Mouse (Mus musculus) left cerebral cortex, adult 18-20 months (tissue): ENCODE results near the gene Ntan1. TPM values are rescaled to one million over a fixed set of nuclear protein-coding genes. Genes with fewer than 3 reads are reported as not detected.
"Not testable (repeated sequence)": the region's sequence is repeated elsewhere in the genome, so short reads cannot be mapped to it uniquely, and the experiment has no call there.

ENCODE experiments used
- DNase-seq, 2 experiments: peaks; one replicate each; pipeline ENCODE4 v3.0.0; 2021 to 2022; ENCODE audit warnings: low spot score in 2 of 2, mixed read lengths in 1 of 2
- long read RNA-seq, 2 experiments: library from polyadenylated mRNA; stranded (forward); transcript quantifications; one replicate each; pipeline ENCODE4 v2.0.0; 2021
- total RNA-seq, 2 experiments: library from RNA; stranded (reverse); gene quantifications; 2 replicates each; pipeline ENCODE4 v1.2.3; 2021

Ntan1 gene
- 100 to 1,000 TPM in 1 of 2 experiments, 10 to 100 TPM in 1; 96.8 to 109 TPM for total RNA-seq
- long read RNA-seq, experiment 1, transcript Ntan1-205 (9 exons, 1,014 nt), result major isoform, 22 of 113 reads
- long read RNA-seq, experiment 1, transcript Ntan1-201 (10 exons, 1,175 nt), result minor isoform, 9 of 113 reads
- long read RNA-seq, experiment 1, partial matches to known transcripts, result 6 of 113 reads
- long read RNA-seq, experiment 1, other reads (novel, unspliced or antisense), result 73 of 113 reads
- long read RNA-seq, experiment 2, transcript Ntan1-205 (9 exons, 1,014 nt), result major isoform, 36 of 117 reads
- long read RNA-seq, experiment 2, transcript Ntan1-201 (10 exons, 1,175 nt), result minor isoform, 7 of 117 reads
- long read RNA-seq, experiment 2, partial matches to known transcripts, result 0 of 117 reads
- long read RNA-seq, experiment 2, other reads (novel, unspliced or antisense), result 70 of 117 reads

DNA sequence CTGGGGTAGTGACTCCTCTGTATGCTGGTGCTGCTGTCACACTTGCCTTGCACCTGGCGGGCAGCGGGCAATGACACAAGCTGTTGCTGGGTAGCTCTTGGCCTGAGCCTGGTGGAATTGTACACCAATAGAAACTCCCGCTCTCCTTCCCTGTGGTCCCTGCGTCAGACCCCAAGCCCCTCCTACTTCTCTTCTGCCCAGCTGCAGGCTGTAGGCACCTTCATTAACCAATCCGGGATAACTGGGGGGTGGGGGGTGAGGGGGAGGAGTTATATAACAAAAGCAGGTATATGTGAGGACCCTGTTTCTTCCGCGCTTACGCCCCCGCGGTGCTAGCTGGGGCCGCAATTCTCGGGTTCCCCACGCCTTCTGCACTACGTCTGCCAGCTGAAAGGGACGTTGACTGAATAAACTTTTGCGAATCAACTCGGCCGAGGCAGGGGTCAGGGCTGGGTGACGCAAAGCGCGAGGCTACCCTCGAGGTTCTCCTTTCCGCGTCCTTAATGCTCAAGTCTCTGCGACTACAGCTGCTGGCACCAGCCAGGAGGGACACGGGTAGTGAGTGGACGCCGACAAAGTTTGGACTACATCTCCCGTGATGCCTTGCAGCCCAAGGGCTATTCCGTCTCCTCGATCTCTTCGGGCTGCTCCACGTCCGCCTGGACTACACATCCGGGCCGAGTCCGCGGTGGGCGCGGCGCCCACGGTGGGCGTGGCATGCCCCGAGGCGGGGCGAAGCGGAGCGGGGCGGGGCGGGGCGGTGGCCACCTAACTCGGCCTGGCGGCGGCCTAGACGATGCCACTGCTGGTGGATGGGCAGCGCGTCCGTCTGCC lies at the start of gene Ntan1:
TSS of gene Ntan1 (plus strand) at position 286 of the 834 bp plus-strand sequence.
- peak; percentile 95 to 96 for DNase-seq

DNA sequence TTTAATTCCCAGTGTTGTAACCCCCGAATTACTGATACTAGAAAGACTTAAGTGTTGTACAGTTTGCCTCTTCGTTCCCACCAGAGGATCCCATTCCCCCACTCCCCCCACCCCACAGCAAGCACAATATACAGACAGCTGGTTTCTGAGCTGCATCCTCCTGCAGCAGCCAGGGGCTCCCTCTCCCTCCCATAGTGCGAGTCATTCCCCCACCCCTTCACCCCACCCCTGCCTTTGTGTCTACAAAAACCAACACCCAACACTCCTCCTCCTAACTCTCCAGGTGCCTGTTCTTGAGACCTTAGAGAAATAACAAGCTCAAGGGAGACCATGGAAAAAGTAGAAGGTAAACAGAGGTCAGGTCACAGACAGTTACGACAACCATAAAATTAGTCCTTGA lies 47.0 kb upstream of the Ntan1 start:
- not testable (repeated sequence) for DNase-seq

DNA sequence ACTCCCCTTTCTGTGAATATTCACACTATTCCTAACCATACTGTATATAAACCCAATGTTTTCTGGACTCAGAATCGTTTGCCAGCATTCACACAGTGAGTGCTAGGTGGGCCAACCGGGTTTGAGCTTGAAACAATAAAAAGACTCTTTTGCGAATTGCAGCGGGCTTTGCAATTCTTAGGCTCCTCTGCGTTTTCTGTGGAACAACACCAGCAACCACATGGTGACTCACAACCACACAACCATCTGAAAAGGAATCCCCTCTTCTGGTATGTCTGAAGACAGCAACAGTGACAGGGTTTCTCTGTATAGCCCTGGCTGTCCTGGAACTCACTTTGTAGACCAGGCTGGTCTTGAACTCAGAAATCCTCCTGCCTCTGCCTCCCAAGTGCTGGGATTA lies 46.6 kb upstream of the Ntan1 start:
- not testable (repeated sequence) for DNase-seq

DNA sequence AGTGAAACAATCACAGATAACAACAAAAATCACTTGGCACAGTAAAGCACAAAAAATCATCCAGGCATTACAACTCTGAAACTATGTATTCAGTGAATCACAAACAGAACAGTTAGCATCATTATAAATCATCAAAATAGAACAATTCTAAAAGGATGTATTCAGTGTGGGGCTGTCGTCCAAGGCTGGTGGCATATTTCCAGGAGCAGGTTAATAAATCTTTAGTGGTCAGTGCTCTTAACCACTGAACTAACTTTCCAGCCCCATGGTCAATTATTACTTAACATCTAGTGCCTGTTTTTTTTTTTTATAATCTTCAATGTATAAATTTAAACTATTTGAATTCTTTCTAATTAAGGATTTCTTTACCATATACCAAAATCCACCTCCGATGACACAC lies 44.6 kb upstream of the Ntan1 start:
- not testable (repeated sequence) for DNase-seq

DNA sequence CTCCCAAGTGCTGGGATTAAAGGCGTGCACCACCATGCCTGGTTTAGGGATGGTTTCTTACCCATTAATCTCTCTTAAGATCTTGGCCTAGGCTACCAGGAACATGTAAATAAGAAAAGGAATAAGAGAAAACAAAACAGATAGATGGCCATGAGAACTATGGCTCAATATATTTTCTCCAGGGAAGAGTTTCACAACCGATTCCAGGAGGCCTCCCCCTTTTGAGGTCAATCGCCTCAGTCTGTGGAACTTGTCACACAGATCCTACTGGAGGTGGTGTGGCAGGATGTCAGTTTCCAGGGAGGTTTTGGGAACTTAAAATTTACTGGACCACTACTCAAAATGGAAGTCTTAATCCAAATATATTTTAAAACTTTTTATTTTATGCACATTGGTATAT lies 44.0 kb upstream of the Ntan1 start:
- not testable (repeated sequence) for DNase-seq

DNA sequence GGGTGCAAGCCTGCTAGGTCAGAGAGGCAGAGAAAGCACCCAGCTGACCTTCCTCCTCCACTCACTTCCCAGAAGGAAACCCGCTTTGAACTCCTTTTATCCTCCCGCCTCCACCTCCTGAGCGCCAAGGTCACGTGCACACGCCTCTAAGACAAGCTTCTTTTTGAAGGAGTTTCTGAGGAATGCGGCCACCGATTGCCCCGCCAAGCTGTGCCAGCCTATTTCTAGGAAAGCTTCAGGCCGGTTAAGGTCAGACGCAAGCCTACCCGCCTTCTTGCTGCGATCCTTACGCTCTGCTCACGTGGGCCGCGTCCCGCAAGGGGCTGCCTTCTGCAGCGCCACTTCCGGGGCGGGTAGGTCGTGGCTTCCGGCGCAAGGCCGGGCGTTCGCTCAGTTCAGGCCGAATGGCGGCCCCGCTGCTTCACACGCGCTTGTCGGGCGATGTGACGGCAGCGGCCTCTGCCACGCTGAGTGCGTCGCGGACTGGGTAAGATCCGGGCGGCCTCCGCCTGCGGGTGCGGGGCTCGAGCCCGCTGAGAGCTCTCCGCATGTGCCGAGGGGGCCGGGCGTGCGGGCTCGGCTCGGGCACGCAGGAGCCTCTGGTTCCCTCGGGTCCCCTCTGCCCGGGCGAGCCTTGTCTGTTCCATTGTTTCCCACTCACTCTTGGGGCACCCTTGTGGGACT lies 38.1 kb upstream of the Ntan1 start, which contains the start of gene Rrn3:
TSS of gene Rrn3 (plus strand) at position 356 of the 684 bp plus-strand sequence.
- DNase-seq, result peak; percentile 88 to 94

DNA sequence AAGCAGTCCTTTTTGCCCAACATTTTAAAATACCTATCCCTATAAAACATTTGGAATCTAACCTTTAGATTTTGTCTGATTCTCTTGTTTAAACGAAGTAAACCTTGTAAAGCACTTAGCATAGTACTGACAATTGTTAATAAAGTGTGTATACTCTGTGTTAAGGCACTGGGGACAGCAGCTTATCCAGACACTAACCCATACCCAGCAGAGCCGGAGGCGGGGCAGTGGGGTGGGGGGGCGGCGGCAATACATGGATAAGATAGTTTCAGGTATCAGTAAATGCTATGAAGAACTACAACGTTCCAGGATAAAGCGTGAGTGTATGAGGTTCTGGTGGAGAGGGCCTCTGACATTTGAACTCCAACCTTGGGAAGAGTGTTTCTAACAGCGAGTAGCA lies 37.4 kb upstream of the Ntan1 start:
- DNase-seq, result no peak

DNA sequence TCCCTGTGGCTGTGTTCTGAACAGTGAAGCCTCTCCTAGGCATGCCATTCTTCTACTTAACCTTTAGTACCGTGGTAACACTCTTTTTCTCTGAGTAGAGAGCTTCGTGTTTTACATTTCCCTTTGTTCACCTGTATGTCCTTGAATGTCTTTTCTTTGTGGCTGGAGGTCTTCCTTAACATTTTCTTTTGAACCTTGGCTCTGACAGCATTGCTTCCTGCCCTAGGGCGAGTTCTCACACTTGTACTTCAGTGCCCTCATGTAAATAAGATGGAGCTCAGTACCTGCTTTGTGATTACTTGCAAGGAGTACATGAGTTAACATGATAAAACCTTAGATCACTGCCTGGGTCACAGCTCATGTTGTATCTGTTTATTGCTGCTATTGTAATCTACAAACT lies 32.7 kb upstream of the Ntan1 start:
- no peak for DNase-seq

DNA sequence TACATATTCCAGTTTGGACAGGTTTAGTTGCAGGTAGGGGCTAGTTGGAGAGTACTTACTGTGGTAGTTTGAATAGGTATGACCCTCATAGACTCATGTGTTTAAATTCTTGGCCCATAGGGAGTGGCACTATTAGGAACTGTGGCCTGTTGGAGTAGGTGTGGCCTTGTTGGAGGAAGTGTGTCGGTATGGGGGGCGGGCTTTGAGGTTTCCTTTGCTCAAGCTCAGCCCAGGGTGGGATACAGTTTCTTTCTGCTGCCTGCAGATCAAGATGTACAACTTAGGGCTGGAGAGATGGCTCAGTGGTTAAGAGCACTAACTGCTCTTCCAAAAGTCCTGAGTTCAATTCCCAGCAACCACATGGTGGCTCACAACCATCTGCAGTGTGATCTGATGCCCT lies 25.2 kb upstream of the Ntan1 start:
- not testable (repeated sequence) for DNase-seq

DNA sequence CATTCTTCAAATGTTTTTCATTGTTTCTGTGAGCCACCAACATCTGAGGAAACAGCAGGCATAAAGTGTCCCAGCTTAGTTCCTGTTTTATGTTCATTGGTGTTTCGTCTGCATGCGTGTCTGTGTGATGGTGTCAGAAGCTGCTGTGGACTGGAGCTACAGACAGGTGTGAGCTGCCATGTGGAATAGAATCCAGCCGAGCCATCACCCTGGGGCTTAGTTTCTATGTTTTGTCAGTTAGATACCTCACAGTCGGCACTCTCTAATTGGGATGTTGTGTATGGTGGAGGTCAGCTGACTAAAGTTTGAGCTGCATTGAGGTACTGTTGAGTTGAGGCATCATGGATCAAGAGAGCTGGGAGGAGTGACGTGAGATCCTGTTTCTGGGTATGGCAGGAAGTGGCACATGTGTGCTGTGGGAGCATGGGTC lies 21.9 kb upstream of the Ntan1 start:
- DNase-seq, result no peak

DNA sequence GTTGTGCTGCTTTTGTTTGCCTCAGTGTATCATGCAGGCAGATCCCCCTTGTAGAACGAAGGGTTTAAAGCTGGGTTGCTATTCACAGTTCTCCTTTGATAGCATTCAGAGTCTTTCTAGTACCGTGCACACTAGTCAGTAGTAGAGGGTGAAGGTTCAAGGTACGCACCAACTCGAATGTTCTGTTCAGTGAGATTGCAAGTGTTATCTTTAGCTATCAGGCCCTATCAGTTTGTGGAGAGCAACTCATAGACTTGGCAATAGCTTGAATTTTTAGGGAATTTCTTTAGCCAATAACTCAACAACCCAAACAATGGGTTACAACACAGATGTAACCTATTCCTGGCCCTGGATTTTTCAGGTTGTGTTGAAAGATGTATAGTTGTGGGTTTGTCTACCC lies 17.4 kb upstream of the Ntan1 start:
- no peak for DNase-seq

DNA sequence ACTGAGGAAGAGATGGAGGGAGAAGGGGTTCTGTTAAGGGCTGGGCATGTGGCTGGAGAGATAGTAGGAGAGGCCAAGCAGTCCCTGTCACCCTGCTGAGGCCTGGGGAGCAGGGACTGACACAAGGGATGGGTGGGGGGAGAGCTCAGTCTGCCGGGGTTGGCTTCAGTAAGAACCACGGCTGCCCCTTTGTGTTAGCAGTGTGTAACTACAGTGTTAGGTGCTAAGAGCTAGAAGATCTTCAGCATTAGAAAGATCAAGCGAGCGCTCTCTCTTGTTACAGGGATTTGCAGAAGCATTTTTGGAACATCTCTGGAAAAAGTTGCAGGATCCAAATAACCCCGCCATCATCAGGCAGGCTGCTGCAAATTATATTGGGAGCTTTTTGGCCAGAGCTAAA lies 14.0 kb upstream of the Ntan1 start:
- DNase-seq, result peak in 1 of 2 experiments; percentile 29

DNA sequence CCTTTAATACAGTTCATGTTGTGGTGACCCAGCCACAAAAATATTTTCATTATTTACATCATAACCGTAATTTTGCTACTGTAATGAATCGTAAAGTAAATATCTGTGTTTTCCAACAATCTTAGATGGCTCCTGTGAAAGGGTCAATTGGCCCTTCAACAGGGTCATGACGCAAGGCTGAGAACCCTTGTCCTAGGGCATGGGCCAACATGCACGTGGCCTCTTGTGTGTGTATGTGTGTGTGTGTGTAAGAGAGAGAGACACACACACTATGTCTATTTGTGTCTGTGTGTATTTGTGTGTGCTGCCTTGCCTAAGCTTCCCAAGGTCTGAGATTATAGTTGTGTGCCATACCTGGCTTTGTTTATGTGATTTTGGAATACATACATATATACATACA lies 11.0 kb upstream of the Ntan1 start:
- DNase-seq, result no peak

DNA sequence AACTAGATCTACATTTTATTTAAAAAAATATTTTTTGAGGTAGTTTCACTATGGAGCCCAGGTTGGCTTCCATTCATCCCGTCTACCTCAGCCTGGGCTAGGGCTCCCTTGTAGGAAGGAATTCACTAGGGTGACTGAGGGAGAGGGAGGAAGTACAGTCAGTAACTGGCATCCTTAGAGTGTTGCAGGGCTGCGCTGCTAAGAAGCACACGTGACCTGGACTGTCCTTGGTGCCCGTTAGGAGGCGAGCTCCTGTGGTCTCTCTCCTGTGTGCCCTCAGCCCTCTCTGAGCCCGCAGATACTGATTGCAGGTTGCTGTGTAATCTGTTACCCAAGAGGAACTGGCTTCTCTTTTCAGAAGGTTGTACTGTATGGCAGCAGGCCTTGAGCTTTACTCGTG lies 10.2 kb upstream of the Ntan1 start:
- DNase-seq, result no peak

DNA sequence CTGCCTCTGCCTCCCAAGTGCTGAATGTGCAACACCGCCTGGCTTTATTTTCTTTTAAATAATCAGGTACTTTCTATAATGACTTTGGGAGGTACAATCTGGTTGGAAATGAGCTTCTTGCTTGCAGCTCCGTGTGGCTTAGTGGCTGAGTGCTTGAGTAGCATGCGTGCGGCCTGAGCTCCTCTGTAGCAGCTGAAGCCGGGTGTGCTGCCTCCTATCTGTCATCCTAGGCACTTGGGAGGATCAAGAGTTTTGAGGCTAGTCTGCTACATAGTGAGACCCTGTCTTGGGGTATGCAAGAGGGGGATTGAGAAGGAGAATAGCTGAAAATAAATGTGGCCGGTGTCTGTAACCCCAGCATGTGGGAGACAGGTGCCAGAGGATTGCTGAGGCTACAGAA lies 6.5 kb upstream of the Ntan1 start:
- no peak for DNase-seq

DNA sequence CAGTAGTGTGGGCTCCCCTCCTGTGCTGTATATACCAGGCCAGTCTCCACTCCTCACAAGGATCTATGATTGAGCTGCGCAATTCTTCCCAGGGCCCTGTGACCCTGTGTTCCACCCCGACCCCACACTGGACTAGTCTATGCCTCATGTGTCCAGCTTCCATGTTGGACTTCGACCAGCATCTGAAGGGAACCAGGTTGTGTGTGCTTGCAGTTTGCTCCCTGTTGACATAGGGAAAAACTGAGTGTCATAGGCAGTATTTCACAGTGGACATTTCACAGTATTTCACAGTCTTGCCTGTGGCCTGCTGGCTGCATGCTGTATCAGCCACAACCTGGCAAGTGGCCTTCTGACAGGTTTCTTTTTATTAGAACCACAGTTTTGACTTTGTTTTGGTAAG lies 5.4 kb upstream of the Ntan1 start:
- DNase-seq, result no peak

DNA sequence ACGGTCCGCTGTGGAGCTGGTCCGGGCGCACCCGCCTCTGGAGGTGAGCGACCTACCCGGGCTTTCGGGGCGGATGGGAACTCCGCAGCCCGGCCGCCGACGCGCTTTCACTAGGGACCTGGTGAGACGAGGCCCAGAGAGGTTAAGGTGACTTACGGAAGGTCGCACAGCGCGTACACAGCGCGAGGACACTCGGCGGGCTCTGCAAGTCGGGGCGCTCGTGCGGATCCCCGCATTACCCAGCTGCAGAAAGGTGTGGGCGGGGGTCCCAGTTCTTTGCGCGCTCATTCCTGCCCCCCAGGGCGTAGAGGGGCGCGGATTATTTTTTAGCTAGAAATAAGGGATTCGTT lies 724 bp downstream of the Ntan1 start:
- peak in 1 of 2 experiments; percentile 20 for DNase-seq

DNA sequence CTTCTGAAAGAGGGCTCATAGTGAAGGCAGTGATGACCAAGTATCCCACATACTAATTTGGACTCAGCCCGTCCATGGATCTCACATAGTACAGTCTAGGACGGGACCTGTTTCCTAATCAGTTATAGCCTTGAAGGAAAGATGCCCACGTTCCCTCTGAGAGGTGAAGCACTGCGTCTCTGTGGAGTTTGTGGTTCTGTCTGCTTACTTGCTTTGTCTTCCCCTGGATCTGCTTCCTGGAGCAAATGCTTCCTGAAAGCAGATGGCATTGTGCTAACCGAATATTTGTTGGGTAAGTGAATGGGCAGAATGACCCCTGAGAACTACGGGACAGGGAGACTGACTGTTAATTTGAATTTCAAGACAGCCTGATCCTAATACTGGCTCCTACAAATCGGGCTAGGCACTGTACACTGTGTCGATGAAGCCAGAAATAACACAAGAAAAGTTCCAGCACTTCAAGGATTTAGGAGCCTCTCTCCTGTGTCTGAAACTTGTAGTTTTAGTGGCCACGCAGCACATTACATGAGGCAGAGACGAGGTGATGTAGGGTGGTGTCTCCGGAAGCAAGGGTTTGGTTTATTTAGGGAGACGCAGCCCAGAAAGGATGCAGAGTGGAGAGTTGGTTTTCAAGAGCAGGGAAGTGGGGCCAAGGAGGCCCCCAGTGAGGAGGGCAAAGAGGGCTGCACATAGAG lies 1.3 kb downstream of the Ntan1 start:
- DNase-seq, result no peak

DNA sequence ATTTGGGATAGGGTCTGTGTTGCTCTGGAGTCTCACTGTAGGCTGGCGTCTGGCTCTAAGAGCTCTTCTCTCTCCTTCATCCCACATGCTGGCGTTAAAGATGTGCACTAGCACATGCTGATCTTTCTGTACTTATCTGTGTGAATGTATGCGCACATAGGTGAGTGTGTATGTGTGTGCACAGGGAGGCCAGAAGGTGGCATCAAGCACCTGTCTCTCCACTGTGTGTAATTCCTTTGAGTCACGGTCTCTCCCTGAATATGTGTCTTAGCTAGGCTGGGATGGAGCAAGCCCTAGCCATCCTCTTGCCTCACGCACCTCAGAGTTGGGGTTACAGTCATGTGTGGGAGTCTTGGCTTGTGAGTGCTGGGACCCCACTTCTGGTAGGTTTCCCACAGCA lies 2.1 kb downstream of the Ntan1 start:
- DNase-seq, result no peak

DNA sequence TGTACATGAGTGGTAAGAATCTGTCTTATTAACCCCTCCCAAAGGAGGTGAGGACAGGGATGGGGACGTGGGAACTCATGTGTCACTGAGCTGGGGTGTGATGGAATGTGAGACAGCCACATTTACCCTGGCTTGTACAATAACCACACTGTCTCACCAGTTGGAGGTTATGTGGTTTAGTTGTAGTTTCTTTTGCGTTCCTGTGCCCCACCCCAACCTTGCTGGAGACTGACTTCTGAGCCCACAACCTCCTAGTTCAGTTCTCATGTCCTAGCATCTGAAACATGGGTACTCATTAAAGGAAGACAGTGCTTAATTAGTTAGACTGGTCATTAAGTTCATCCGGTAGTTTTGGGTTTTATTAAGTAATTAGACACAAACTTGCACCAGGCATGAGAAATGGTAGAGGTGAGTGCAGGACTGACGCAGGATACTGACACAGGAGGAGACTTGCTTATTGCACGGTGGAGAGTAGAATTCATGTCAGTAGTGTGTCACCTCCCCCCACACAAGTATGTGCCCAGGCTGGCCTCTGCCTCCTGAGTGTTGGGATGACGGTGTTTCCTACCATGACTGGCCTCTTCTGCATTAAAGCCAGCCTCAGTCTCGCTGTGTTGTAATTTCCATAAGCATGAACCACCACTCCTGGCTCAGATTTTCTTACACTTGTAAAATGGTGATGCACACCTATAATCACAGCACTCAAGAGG lies 7.3 kb downstream of the Ntan1 start:
- DNase-seq, result no peak
